Mouse (Mus musculus) limb, embryonic 15.5 days (tissue): ENCODE data around the gene Gid8. TPM values are rescaled to one million over a fixed set of nuclear protein-coding genes. Genes with fewer than 3 reads are reported as not detected.

Source experiments
- ATAC-seq: fragments of 200-750 bp; cut with Nextera tagmentation; 2 replicates; pipeline ENCODE4 v1.8.0; 2017; ENCODE audit warnings: low read depth, moderate TSS enrichment; ENCODE audit not compliant: insufficient number of reproducible peaks, low FRiP score, low TSS enrichment
- H3K27ac ChIP-seq: fragments of 300-500 bp; sonication (generic); 2 replicates; pipeline ENCODE4 v1.5.1; 2015; ENCODE audit warnings: moderate library complexity, mild to moderate bottlenecking, inconsistent platforms
- H3K27me3 ChIP-seq: fragments of 300-500 bp; sonication (generic); 2 replicates; pipeline ENCODE4 v1.6.1; 2015; ENCODE audit warnings: inconsistent platforms
- H3K36me3 ChIP-seq: fragments of 300-500 bp; sonication (generic); 2 replicates; pipeline ENCODE4 v1.6.1; 2015; ENCODE audit warnings: inconsistent platforms
- H3K4me1 ChIP-seq: fragments of 300-500 bp; sonication (generic); 2 replicates; pipeline ENCODE4 v1.6.1; 2015; ENCODE audit warnings: inconsistent platforms
- H3K4me2 ChIP-seq: fragments of 300-500 bp; sonication (generic); 2 replicates; pipeline ENCODE4 v1.6.1; 2015; ENCODE audit warnings: mild to moderate bottlenecking, inconsistent platforms
- H3K4me3 ChIP-seq: fragments of 300-500 bp; sonication (generic); 2 replicates; pipeline ENCODE4 v1.5.1; 2015; ENCODE audit warnings: mild to moderate bottlenecking, inconsistent platforms
- H3K9ac ChIP-seq: fragments of 300-500 bp; sonication (generic); 2 replicates; pipeline ENCODE4 v1.6.1; 2015; ENCODE audit warnings: inconsistent platforms
- H3K9me3 ChIP-seq: fragments of 300-500 bp; sonication (generic); 2 replicates; pipeline ENCODE4 v1.6.1; 2016; ENCODE audit warnings: inconsistent platforms
- WGBS: fragments of 180-500 bp; shearing (Covaris S2); methylation state at CpG from one replicate; pipeline ENCODE4 v1.1.7; 2015; 5-methylcytosine and 5-hydroxymethylcytosine counted together
- polyA plus RNA-seq: library from polyadenylated mRNA; unstranded; fragments of >200 nt; fragmentation: Nextera tagmentation; extraction: Ambion mirVana; gene quantifications from 2 replicates; pipeline ENCODE4 v1.2.1, GENCODE M21; 2015

Gene Gid8
- polyA plus RNA-seq, 1 experiment from 2014 or later = 76.1 TPM

DNA sequence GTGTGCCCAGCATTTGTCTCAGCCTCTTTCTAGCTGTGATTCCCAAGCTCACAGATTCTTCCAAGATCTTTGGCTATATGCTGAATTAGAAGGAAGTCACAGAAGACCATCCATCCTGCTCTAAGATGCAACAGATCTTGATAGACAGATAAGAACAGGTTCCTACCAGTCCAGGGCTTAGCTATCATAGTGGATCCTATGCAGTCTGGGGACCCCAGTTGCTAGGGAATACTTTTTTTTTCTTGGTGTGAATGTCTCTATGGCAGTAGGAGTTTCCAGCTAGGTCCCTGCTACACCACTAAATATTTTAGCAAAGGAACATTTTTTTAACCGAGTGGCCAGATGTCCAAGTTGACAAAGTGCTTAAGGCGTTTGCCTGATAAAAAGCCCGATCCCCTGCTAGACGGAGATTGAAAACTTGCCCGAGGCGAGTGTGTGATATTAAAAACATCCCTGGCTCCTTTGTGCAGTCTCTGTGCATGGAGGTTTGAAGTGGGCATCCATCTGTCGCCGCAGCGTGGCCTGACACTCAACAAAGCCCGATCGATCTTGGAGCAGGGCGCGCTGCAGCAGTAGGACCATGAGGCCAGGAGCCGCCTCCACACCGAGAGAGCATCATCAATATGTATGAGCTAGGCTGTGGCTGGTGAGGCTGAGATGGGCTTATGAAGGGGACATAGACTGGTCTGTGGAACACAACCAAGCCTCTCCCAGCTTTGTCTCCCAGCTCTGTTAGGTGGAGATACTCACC is 48.8 kb downstream of the Gid8 start:
- Histone ChIP-seq H3K27ac (no peak overlapping the region), H3K4me2 (no peak overlapping the region)
- 45% methylated on average over 15 of the region's 15 CpGs for WGBS

DNA sequence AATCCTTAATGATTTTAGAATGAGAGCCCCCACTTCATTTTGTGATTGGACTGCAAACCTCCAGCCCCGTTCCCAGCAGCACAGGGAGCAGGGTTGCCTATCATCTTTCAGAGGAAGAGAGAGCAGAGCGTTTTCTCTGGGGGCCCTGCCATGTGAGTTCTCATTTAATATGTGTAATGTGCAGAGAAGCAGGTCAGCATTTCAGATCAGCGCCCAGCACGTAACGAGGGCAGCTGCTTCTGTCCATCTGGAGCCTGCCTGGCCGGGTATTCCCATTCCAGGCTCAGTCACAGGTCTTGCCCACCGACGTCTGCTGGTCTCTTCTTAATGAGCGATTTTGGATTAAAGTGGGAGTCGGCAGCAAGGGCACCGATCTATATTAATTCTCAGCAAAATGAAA is 55.1 kb downstream of the Gid8 start:
- Histone ChIP-seq H3K4me3 (no peak overlapping the region), H3K4me2 (no peak overlapping the region), H3K36me3 (no peaks in the 10 kb centered on the region), H3K9me3 (no peaks in the 10 kb centered on the region), H3K27ac (no peak overlapping the region), H3K4me1 (no peaks in the 10 kb centered on the region), H3K9ac (no peak overlapping the region), H3K27me3 (peaks cover 10% of the 10 kb centered on the region)
- ATAC-seq = no peak
- 61% methylated on average over 11 of the region's 11 CpGs for WGBS

More for the DNA sequence above, 48.8 kb downstream of the Gid8 start:
- no peaks in the 10 kb centered on the region for H3K36me3 ChIP-seq
- H3K9me3 ChIP-seq = no peaks in the 10 kb centered on the region
- no peaks in the 10 kb centered on the region for H3K4me1 ChIP-seq
- H3K4me3 ChIP-seq = no peak overlapping the region
- H3K9ac ChIP-seq = no peak overlapping the region
- peaks cover 10% of the 10 kb centered on the region; the same call in 1 of the 2 replicates for H3K27me3 ChIP-seq
- ATAC-seq = no peak

DNA sequence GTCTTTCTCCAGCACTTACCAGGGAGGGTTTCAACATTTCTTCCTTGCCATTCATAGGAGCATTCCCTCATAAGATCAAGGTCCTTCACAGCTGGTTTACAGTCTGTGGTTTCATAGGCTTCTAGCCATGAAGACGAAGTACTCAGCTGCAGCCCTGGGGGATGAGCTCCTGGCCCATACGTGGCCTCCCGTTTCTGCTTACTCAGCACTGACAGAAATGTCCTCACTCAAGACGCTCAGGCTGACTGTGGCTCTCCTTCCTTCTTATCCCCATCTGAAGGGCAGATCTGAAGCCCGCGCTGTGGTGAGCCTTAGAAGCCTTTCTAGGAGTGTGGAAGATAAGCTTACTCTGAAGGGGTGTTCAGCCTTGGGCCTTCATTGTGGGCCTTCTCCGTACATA is 55.8 kb downstream of the Gid8 start:
- Histone ChIP-seq H3K27me3 (peaks cover 18% of the 10 kb centered on the region), H3K36me3 (no peaks in the 10 kb centered on the region), H3K4me2 (no peak overlapping the region), H3K9ac (no peak overlapping the region), H3K27ac (no peak overlapping the region), H3K9me3 (no peaks in the 10 kb centered on the region), H3K4me3 (no peak overlapping the region), H3K4me1 (no peaks in the 10 kb centered on the region)
- WGBS = 70% methylated on average over 7 of the region's 7 CpGs
- ATAC-seq = no peak

Other genes with a start within 250 kb of the Gid8 start
- gene Ntsr1, start 210.1 kb upstream of the Gid8 start, polyA plus RNA-seq = 0.32 and 0.43 TPM in 2 replicates
- gene Mrgbp, start 128.8 kb upstream of the Gid8 start, polyA plus RNA-seq = 28.6 and 30.3 TPM in 2 replicates
- gene Ogfr, start 120.9 kb upstream of the Gid8 start, polyA plus RNA-seq = 57.3 and 60.6 TPM in 2 replicates
- gene Col9a3, start 112.3 kb upstream of the Gid8 start, polyA plus RNA-seq = 412 and 416 TPM in 2 replicates
- gene Tcfl5, start 67.4 kb upstream of the Gid8 start, polyA plus RNA-seq = 0.22 and 0.45 TPM in 2 replicates
- gene Dido1, start 118 bp upstream of the Gid8 start, polyA plus RNA-seq = 25.5 and 28.2 TPM in 2 replicates
- 1.7 and 2.5 TPM in 2 replicates for gene Slc17a9, start 15.1 kb downstream of the Gid8 start, polyA plus RNA-seq
- gene Bhlhe23, start 66.8 kb downstream of the Gid8 start, polyA plus RNA-seq = not detected in 2 replicates
- gene Ythdf1, start 210.8 kb downstream of the Gid8 start, polyA plus RNA-seq = 45.0 and 53.4 TPM in 2 replicates
- not detected in 2 replicates for gene Birc7, start 218.9 kb downstream of the Gid8 start, polyA plus RNA-seq
- gene Nkain4, start 244.6 kb downstream of the Gid8 start, polyA plus RNA-seq = 8.1 and 8.4 TPM in 2 replicates